Mouse (Mus musculus): ENCODE measurements around the gene Mrs2. TPM values are rescaled to one million over a fixed set of nuclear protein-coding genes. Genes with fewer than 3 reads are reported as not detected.
"Not testable (repeated sequence)": the region's sequence is repeated elsewhere in the genome, so short reads cannot be mapped to it uniquely, and the experiment has no call there.

The Mrs2 gene
- total RNA-seq, 2 experiments from 2014 or later: 50.1 to 64.5 TPM

DNA sequence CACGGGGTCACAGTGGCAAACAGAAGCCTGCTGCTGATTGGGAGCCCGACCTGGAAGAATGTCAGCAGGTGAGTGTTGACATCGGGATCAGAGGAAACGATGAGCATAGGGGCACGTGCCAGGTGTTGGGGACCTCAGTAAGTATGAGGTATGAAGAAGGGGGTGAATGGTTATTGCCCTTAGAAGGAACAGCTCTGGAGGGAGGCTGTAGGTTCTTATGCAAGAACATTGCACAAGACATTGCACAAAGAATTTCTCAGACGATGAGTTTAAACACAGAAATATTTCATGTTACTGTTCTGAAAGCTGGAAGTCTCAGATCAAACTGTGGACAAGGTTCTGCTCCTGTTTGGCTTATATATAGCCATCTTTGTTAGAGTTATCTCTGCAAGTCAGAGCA, 39.1 kb downstream of the Mrs2 start:
- no peak for DNase-seq (ENCODE audit: low spot score in 2 of 2)

DNA sequence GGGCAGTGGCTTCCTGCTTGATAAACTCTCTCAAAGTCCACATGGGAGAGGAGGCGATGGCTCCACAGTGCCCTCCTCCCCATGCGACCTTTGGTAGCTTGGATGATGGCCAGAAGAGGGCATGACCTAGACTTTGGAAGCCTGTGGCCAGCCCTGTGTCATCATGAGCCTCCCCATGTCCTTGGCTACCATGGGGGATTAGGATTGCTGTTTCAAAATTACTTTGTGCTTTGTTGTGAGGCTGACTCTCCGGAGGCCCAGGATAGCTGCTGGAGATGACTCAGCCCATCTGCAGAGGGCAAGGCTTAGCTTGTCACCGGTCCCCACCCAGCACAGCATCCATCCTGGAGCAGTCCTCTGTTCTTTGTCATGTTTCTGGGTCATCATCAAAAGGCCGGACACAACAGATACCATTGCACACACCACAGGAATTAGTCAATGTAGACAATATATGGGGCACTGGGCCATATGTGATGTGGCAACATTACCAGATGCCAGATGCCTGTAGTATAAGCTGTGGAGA, 42.3 kb downstream of the Mrs2 start:
- no peak for DNase-seq (ENCODE audit: low spot score in 2 of 2)

DNA sequence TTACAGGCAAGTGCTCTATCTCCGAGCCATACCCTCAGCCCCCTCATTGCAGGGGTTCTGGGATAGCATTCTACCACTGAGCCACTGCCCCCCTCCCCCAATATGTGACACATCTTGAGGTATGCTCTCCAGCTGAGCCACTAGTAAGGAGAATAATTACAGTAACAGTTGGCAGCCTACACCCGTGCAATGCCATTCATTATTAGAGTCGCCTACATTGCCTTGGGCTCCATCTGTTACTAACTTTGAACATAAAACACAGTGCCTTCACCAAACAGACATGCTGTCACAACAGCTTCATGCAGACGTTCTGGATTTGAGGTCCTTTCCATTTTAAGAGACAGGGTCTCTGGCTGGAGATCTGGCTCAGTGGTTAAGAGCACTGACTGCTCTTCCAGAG, 43.8 kb downstream of the Mrs2 start:
- DNase-seq (ENCODE audit: low spot score in 2 of 2): no peak

DNA sequence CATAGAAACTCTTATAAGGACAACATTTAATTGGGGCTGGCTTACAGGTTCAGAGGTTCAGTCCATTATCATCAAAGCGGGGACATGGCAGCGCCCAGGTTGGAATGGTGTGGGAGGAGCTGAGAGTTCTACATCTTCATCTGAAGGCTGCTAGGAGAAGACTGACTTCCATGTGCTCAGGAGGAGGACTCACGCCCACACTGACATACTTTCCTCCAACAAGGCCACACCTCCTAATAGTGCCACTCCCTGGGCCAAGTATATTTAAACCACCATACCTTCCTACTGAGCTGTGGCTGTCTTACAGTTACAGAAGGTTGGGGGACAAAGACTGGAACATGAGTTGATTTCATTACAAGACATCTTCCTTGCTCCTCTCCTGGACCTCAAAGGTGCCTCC, 48.4 kb downstream of the Mrs2 start:
- DNase-seq (ENCODE audit: low spot score in 2 of 2): not testable (repeated sequence)

DNA sequence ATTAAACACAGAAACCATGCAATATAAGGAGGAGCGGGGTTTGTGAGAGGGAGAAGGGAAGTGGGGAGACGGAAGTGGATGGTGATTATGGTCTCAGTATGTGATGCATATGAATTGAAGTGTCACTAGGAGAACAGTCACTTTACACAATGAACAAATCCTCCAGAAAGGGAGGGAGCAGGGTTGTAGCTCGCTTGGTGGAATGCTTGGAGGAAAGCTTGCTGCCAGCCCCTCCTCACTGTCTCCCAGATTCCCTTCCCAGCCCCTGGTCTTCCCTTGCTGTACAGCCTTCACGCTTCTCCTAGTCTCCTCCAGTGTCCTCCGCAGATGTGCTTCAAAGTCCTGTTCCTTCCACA, 54.4 kb downstream of the Mrs2 start:
- no peak for DNase-seq (ENCODE audit: low spot score in 2 of 2)

DNA sequence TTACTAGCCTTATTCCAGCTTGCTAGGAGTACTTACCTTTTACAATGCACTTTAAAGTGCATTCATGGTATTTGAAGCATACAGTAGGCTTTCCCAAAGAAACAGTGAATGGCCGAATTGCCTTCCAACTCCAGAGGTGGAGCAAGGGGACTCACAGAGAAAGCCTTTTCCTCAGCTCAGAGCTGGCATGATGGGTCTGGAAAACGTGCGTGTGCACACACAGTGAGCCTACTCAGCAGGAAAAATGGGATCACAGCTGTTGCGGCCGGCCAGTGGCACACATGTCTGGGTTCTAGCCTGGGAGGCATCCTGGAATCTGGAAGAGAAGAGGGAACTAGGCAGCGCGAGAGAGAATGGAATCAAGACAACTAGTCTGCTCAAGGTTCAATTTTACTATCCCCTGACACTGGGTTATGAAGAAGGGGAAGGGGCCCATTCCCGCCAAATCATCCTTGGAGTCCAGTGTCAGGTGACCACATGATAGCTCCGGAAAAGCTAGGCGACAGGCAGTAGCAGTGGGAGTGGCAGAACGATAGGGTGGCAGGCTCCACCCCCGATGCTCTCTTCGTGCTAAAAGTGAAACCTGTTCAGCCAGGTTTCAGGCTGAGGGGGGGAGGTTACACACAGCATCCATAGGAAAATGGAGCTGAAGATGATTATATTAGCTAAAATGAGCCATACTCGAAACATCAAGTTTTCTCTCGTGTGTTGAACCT, 54.9 kb downstream of the Mrs2 start:
- no peak for DNase-seq (ENCODE audit: low spot score in 2 of 2)

DNA sequence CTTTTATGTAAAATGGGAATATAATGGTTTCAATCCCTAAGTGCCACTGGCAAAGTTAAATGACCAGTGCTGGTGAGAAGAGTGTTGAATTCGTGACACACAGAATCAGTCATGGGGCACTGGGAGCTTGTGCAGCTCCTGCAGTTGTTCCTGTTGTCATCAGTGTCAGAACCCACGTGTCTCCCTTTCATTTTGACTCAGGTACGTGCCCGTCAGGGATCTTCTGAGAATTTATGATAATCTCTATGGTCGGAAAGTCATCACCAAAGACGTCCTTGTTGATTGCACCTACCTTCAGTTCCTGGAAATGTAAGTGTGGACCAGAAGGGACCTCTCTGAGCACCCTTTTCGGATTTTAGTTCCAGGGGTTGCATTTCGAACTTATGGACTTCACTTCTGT, 58.1 kb downstream of the Mrs2 start:
- DNase-seq (ENCODE audit: low spot score in 2 of 2): no peak

DNA sequence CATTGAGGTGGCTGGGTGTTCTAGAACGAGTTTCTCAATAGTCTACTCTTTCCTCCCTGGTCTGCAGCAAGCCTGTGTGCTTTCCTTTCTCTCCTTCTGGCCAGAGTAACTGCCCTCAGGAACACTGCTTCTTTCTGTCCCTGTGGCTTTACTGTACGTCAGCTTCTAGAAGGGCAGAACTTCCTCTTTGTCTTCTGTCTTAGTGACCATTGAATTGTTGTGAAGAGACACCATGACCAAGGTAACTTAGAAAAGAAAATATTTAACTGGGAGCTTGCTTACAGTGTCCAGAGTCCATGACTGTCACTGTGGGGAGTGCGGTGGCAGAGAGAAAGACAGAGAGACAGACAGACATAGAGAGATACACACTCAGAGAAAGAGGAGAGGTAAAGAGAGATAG, 60.1 kb downstream of the Mrs2 start:
- no peak for DNase-seq (ENCODE audit: low spot score in 2 of 2)

DNA sequence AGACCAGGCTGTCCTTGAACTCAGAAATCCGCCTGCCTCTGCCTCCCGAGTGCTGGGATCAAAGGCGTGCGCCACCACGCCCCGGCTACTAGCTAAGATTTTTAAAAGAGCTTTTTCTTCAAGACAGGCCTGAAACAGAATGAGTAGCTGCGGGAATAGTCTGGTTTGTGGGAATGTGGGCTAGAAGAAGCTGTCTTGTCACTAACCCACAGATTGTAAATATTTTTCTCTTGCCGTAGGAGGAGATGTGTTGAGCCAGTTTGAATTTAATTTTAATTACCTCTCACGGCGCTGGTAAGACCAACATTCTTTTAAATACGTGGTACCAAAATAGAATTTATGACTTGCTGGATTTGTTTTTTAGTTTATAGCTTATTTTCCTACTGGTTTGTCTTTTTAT, 61.5 kb downstream of the Mrs2 start:
- no peak for DNase-seq (ENCODE audit: low spot score in 2 of 2)

DNA sequence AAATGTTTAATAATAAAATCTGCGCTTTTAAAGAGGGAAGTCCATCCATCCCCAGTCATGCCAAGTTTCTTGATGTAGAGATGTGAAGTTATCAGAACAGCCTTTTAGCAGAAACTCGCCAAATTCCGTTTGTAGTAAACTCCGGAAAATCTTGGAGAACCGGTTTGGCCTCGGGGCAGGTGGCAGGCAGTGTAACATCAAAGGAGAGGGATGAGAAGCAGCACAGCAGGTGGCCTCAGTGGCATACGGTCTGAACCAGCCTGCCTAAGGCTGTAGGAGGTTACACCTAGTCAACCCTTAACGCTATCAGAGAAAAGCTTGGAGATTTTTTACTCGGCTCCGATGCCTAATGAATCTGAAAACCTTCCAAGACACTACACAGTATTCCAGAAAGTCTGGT, 64.7 kb downstream of the Mrs2 start:
- no peak for DNase-seq (ENCODE audit: low spot score in 2 of 2)

DNA sequence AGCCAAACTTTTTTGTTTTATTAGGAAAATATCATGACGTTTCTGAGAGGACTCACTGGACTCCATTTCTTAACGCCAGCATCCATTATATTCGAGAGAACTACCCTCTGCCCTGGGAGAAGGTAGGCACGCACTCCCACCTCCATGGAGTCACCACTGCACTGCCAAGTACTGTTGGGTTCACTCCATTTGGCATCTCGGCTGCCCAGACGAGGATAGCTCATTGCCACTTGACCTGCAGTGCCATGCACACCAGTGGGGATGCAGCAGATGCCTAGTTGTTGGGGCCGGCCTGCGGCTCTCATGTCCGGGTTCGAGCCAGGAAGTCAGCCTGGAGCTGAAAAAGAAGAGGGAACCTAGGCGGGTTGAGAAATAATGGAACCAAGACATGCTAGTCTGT, 65.1 kb downstream of the Mrs2 start:
- DNase-seq (ENCODE audit: low spot score in 2 of 2): no peak

DNA sequence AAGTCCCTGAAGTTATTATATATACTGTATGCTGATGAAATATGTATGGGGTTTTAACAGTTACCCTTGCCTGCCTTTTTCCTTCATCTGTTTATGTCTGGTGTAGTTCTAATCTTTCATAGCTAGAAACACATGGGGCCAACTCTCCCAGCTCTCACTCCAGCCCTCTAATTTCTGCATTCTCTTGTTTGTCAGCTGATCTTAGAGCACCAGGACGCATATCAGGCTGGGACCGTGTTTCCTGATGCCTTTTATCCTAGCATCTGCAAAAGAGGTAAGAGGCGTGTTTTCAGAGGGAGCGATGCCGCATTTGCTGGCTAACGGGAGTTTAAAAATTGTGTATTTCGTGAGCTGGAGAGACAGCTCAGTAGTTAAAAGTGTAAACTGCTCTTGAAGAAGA, 67.5 kb downstream of the Mrs2 start:
- no peak for DNase-seq (ENCODE audit: low spot score in 2 of 2)

DNA sequence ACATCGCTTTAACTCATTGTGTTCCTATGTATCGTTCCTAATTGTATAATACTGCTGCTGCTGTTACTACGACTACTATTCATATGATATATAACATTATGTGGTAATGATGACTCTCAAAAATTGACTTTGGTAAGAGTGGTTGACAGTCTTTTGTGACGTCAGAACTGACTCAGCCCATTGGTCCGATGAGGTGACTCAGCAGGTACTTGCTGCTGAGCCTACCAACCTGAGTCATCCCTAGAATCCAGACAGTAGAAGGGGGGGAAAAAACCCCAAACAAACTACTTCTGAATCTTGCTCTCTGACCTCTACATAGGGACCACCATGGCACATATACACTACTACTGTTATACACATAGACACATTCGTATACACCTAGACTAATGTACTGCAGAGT, 71.3 kb downstream of the Mrs2 start:
- DNase-seq (ENCODE audit: low spot score in 2 of 2): no peak

DNA sequence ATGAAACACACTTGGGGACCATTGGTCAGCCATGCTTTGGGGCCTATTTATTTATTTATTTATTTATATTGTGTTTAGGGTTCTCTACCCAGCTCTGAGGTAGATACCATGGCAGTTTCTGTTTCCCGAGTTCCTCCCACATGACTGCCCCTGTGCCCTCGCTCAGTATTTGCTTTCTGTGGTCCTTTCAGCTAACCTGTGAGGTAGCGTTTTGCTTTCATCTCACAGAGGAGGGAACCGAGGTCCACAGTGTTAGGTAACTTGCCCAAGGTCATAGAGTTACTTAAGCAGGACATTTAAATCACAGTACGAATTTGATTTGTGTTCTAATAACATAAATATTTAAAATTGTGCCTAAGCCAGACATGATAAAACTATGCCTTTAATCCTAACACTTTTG, 73.0 kb downstream of the Mrs2 start:
- no peak for DNase-seq (ENCODE audit: low spot score in 2 of 2)

DNA sequence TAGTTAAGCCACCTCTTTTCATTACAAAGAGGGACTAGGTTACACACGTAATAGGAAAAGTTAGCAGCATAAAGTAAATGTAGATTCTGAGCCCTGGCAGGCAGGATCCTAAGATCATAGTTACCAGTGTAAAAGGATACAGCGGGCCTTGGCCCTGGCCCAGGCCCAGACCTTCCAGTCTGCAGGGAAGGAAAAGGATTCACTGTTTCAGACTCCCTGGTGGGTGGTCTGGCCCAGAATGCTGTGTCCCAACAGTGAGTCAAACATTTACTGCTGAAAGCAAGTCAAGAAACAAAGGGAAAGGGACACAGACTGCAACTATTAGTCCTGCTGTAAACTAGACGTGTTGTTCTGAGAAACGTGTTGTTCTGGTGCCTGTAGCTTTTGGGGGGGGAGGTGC, 74.6 kb downstream of the Mrs2 start:
- DNase-seq (ENCODE audit: low spot score in 2 of 2): peak in 1 of 2 experiments; percentile 36

DNA sequence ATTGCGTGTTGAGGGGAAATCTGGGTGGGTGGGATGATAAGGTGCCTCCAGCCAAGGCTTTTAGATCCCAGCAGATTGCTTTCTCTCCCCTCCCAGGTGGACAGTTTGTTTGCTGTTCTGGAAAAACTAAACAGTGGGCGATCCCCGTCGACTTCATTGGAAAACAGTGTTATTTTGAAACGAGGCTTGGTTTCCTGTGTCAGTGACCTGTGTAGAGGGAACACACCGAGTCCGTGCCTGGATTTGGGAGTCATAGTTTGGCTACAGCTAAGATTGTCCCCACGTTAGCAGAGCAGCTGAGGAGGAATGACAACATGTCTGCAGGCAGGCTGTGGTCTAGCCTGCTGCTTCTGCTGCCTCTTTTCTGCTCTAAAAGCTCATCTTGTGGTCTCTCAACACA, 76.9 kb downstream of the Mrs2 start:
- DNase-seq (ENCODE audit: low spot score in 2 of 2): no peak

DNA sequence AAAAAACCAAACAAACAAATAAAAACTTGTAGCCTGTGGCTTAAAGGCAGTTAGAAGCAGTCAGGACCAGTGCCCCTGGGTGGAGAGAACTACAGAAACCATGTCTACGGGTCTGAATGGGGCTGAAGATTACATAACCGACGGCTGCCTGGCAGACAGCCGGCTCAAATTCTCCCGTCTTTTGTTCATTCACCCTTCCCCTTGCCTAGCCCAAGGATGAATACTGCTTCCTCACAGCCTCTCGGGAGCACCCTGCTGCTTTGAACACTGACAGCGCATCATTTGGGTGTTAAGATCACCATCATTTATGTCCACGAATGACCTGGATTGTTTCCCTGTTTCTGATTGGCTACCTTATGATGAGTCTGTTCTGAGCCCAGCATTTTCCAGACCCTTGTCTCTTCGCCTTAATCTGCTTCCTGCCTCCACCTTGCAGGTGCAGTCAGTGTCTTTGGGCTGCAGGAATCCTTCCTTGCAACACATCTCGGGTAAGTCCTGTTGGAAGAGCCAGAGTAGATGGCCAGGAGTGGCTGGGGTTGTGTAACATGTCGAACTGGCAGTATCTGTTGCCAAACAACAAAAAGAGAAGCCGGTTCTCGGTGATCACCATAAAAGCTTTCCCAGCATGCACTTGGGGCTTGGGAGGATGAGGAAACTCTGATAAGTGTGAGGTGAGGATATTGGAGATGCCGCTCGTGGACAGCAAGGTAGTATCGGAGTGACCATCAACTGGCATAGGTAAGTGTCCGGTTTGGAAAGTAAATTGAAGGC, 77.5 kb downstream of the Mrs2 start, which contains the start of gene Gpld1:
TSS of gene Gpld1 (plus strand) at position 641 of the 771 bp plus-strand sequence.
- DNase-seq (ENCODE audit: low spot score in 2 of 2): peak in 1 of 2 experiments; percentile 49

DNA sequence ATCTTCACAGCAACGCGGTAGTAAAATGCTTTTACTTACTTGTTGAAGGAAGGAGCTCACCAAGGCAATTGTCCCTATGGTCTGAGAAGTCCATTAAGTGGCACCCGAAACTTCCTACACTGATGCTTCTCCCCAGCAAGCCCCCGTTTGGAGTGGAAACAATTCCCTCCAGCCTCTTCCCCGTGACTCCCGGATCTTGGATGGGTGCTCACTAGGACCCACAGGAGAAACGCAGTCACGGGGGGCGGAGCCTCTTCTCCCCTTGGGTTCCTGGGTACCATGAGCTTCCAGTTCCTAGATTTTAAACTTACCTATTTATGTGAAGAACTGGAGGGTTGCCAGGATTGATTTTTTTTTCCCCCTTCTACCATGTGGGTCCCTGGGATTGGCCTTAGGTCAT, 80.7 kb downstream of the Mrs2 start:
- no peak for DNase-seq (ENCODE audit: low spot score in 2 of 2)

DNA sequence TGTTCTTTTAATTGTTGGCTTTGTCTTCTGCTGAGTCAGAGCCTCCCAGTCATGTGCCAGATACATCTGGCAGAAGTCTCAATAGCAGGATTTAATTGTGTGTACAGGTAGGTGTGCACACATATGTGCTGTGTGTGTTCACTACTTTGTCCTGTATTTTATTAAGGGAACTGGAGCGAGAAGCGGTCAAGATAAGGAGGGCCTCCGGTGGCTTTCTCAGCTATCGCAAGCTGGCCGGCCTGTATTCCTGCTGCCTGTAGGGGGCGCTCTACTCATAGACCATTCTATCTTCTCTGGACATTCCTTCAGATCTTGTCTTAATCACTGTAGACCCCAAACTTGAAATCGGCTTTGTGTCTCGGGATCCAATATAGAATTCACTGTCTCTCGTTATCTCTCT, 81.5 kb downstream of the Mrs2 start:
- peak; percentile 86 for DNase-seq (ENCODE audit: low spot score in 2 of 2)

DNA sequence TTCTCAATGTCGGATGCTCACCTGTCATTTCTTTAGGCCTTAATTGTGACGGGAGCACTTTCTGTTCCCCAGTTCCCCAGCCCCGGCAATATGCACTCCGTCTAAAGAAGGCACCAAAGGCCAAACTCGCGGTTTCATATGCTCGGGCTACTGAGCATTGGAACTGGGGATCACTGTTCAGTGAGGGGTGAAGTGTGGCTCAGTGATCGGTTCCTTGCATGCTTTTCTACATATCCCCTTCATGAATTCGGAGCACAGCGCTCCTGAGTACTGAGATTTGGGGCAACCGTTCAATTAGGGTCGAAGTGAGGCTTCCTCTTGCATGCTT, 82.4 kb downstream of the Mrs2 start:
- no peak for DNase-seq (ENCODE audit: low spot score in 2 of 2)
